Mouse (Mus musculus) heart, postnatal 25 days (tissue): Measurements from ENCODE around the gene Nlrp9c. TPM values are rescaled to one million over a fixed set of nuclear protein-coding genes. Genes with fewer than 3 reads are reported as not detected.
"Not testable (repeated sequence)": the region's sequence is repeated elsewhere in the genome, so short reads cannot be mapped to it uniquely, and the experiment has no call there.

ENCODE experiments used
- DNase-seq: peaks from one replicate; pipeline ENCODE4 v3.0.0; 2022; ENCODE audit warnings: low spot score
- intact Hi-C: fragments of 180-260 bp; cut with DNase I; formaldehyde crosslinking; loops from one replicate; pipeline ENCODE4 v1.15.1; 2025
- total RNA-seq, 2 experiments: library from RNA; stranded (reverse); gene quantifications; 2 replicates each; pipeline ENCODE4 v1.2.3; 2021

Nlrp9c gene
- not detected for total RNA-seq

GRCm38 (mm10) chr7:26403600-26403999 is at the start of gene Nlrp9c:
Gene Nlrp9c (minus strand): TSS chr7:26403700.
- intact Hi-C loops, DNase-seq: not testable (repeated sequence)

GRCm38 (mm10) chr7:26434813-26435212 is 31.3 kb upstream of the Nlrp9c start, which contains the start of gene Nlrp4a:
Gene Nlrp4a (plus strand): TSS chr7:26435113.
- no peak for DNase-seq
- intact Hi-C loops, result no loop called here

GRCm38 (mm10) chr7:26391811-26392210 is 11.7 kb downstream of the Nlrp9c start:
- intact Hi-C loops, DNase-seq: not testable (repeated sequence)

GRCm38 (mm10) chr7:26391137-26391536 is 12.4 kb downstream of the Nlrp9c start:
- intact Hi-C loops, DNase-seq: not testable (repeated sequence)

- intact Hi-C loops, DNase-seq: not testable (repeated sequence)
These were observed 16.8 kb downstream of the Nlrp9c start for GRCm38 (mm10) chr7:26386691-26387090.

- intact Hi-C loops, result no loop called here
- no peak for DNase-seq
These were observed 22.7 kb downstream of the Nlrp9c start for GRCm38 (mm10) chr7:26380807-26381206.

- DNase-seq, intact Hi-C loops: not testable (repeated sequence)
These were observed 30.3 kb downstream of the Nlrp9c start for GRCm38 (mm10) chr7:26373221-26373620.

- DNase-seq, intact Hi-C loops: not testable (repeated sequence)
These were observed 46.8 kb downstream of the Nlrp9c start for GRCm38 (mm10) chr7:26356719-26357118.

GRCm38 (mm10) chr7:26352258-26352657 is 51.2 kb downstream of the Nlrp9c start:
- DNase-seq, intact Hi-C loops: not testable (repeated sequence)

GRCm38 (mm10) chr7:26350177-26350576 is 53.3 kb downstream of the Nlrp9c start:
- DNase-seq, intact Hi-C loops: not testable (repeated sequence)

- intact Hi-C loops, DNase-seq: not testable (repeated sequence)
These were observed 83.1 kb downstream of the Nlrp9c start for GRCm38 (mm10) chr7:26320361-26320760.

GRCm38 (mm10) chr7:26315809-26316208 is 87.7 kb downstream of the Nlrp9c start:
- intact Hi-C loops, DNase-seq: not testable (repeated sequence)

GRCm38 (mm10) chr7:26315194-26315593 is 88.3 kb downstream of the Nlrp9c start:
- intact Hi-C loops, DNase-seq: not testable (repeated sequence)

- DNase-seq, intact Hi-C loops: not testable (repeated sequence)
These were observed 91.7 kb downstream of the Nlrp9c start for GRCm38 (mm10) chr7:26311786-26312185.

- intact Hi-C loops, DNase-seq: not testable (repeated sequence)
These were observed 96.6 kb downstream of the Nlrp9c start, which contains the start of gene Cyp2a4 for GRCm38 (mm10) chr7:26306926-26307325. Gene Cyp2a4 (plus strand): TSS chr7:26307169.

- DNase-seq, intact Hi-C loops: not testable (repeated sequence)
These were observed 99.9 kb downstream of the Nlrp9c start for GRCm38 (mm10) chr7:26303429-26304166.

Other genes starting within 250 kb of the Nlrp9c start
- not detected for gene Cyp2b9, start 230.3 kb downstream of the Nlrp9c start, total RNA-seq
- not detected for gene Vmn1r184, start 143.4 kb downstream of the Nlrp9c start, total RNA-seq
- not detected for gene Cyp2a4, start 96.5 kb downstream of the Nlrp9c start, total RNA-seq
- not detected for gene Nlrp4a, start 31.4 kb upstream of the Nlrp9c start, total RNA-seq
- not detected for gene Nlrp9a, start 131.3 kb upstream of the Nlrp9c start, total RNA-seq
- gene Vmn1r185, start 214.8 kb upstream of the Nlrp9c start, total RNA-seq, result not detected